Mouse (Mus musculus): ENCODE measurements around the gene Thsd7a.
A peak's percentile ranks its signal among the peaks of the same experiment; 100 is the strongest.

Gene Thsd7a

DNA sequence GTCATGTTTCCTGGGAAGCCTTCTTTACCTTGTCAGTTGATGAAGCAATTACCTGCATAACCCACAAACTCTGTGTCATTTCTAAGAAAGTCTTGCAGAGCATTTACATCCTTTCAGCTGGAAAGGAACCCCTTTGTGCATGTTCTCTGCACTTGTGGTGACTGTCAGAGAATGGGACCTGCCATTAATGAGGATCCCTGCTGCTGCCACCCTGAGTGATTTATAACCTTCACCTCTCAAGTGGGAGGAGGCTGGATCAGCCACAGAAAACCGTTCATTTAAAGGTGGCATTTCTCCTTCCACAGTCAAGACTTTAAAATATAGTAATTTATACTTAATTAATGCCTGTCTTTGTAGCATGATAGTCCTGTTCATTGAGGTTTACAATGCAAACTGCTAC lies 99.6 kb downstream of the Thsd7a start:
- DNase-seq = no peak

DNA sequence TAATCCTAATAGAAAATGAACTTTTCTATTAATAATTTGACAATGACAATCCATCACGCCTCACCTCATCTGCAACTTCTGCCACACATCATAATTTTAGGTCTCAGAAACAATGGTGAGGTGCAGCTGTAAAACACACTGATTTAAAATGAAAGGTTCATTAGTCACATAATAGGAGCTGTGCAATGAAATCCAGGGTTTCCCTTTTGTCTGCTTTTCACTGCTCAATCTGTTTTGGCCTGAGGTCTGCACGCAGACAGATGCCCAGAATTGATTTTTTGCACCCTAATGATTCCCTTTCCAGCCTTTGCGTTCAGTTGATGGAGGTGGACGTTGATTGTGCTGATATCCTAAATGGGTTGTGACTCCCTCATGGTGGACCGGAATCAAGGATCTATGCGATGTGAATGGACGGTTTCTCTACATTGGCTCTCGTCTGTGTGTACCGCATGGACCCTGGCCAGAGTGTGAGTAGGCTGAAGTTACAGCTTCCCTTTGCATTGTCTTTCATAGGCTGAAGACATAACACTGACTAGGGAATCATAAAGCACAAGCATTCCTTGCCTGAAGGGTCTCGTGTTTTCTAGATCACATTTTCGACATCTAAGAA lies 120.5 kb downstream of the Thsd7a start:
- DNase-seq = no peak

DNA sequence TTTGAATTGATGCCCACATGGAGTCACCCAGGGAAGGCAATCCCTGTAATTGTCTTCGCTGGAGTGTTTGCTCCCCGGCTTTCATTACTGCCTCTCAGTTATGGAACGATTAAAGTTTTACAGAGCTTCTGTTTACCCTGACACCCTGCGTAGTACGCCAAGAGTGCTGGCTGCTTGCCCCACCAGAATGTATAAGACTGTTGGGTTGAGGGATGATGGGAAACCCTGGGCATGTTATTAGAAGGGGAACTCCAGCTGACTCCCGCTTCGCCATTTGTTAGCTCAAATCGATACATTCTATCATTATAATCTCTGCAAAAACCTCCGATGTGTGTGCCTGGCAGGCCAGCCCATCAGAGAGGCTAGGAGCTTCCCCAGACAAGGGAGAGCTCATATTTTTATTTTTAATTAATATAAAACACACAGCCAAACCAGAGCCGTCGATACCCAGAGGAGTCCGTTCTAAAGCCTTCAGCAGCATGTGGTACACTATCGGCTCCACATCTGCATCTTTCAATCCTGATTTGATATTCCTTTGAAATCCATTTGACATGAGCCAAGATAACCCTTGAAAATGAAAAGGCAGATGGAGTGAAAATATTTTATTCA lies 142.5 kb downstream of the Thsd7a start:
- DNase-seq = no peak

DNA sequence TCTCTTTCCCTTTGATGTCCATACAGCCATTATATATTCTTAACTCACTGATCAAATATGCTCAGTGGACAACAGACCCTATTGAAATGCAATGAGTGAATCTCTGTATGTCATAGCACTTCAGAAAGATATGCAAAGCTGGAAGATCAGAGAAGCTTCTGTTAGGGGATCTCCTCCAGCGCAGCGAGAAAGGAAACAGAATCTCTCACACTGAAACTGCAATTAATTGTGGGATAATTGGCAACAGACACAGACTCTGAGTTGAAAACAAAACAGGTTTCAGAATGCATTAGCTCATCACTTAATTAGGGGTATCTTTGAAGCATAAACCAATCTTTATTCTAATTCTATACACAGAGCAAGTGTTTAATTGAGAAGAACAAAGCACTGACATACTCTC lies 146.3 kb downstream of the Thsd7a start:
- no peak for DNase-seq

DNA sequence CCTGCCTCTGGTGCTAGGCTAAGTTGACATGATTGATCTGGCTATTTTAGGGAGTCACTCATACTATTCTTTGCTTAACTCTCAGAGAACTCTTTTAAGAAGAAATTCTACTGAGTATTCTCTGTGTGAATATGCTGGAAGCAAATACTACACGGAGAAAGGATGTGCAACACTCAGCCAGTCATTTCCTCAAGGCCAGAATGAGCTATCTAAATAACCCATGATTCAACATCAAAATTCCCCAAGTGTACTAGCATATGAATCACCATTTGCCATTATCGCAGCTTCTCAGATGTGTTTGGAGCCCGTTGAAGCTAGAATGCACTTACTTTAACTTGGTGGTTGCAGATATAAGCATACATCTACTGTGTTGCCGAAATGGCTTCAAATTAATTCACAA lies 147.0 kb downstream of the Thsd7a start:
- DNase-seq = no peak

DNA sequence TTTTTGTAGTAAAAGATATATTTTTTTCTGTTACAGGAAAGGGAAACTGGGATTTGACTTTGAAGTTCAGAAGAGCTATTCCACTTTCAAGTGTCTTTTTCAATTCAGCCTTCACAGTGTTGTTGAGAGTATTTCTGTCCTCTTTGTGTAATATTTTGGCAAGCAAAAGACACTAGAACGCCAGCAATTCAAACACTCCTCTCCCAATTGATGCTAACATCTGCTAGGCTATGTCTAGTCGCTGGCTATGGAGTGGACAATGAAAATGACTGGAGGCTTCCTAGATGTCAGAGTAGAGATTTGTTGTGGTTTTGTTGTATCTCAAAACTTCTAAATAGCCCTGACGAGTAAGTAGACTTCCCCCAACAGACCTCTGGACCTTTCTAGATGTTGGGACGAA lies 164.8 kb downstream of the Thsd7a start:
- no peak for DNase-seq

DNA sequence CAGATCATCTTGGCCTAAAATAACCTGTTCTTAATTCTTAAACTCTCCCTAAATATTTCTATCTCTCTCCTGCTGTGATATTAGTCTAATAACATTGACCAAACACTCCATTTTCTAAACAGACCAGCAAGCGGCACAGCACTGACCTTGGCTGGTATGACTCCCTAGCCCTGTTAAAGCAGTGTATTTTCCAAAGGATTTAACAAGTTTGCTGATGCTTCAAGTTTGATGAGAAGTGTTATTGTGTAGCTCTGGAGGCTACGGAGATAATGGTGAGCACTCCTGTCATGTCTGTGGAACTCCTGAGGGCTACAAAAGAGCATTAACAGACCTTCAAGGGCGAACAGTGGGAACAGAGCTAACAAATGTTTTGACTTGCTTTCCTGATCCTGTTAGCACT lies 168.1 kb downstream of the Thsd7a start:
- DNase-seq = no peak

DNA sequence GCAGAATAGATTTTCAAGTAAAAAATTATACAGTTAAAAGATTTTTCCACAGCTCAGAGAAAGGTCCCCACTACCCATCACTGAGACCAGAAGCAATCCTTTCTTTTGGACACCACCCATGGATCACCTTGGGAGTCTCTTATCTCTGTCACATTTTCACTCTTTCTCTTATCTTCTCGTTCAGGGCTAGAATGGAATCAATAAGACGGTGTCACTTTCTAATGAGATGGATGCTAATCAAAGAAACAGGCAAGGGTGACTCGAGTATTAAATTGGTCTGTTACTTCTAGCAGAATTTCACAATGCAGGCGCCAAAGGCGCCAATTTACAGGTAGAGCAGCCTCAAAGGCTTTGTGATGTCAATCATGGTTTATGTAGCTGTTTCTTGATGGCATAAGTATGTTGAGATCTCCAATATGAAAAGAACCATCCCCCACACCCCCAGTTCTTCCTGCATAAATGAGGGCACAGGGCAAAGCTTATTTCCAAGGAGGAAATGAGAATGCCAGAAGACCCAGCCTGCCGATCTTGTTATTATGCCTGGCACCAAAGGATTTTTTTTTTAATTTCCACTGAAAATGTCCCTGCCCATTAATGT lies 173.5 kb downstream of the Thsd7a start:
- DNase-seq = no peak

DNA sequence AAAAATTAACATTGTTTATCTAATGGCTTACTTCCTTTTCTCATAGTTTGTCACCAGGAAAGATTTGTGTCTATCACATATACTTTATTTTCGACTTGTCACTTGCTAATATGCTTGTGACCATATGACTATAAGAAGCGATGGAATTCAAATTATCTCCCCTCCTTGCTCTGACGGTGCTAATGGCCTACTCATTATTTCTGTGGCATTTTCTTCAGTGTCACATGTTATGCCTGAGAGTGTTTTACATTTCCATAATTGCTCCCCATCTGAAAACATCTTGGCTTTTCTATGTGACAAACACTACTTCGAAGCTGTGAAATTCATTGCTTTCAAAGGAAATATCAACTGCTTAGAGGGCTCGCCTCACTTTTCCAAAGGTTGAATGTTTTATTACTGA lies 177.0 kb downstream of the Thsd7a start:
- no peak for DNase-seq

DNA sequence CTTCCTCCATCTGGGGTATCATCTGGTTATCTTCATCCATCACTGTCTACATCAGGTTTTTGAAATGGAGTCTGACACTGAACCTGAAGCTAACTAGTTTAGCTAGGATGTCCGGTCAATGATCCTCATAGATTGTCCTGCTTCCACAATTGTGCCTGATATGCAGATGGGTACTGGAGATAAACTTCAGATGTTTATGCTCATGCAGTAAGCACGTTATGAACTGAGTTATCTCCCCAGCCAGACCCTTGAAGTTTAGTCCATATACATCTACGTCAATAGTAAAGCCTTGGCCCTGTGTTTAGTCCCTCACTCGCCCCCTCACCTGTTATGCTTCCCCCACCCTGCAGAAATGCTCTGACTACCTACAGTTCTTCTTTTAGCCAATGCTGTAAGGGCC lies 184.1 kb downstream of the Thsd7a start:
- DNase-seq = no peak

DNA sequence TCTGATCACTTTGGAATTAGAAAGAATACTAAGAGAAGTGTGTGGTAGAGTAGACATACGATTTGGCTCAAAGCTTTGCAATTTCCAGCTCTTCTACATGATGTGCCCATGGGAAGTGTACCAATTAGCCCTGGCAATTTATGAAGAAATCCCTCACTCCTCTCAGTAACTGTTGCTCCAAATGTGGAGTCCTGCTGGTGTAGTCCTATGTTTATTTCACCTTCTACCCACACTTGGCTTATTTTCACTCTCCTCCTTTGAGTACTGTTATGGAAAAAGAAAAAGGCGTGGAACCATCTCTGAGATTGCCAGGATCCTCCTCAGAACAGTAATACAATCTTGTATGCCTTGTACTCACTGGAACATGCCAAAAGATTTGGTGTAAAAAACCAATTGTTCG lies 186.9 kb downstream of the Thsd7a start:
- no peak for DNase-seq

DNA sequence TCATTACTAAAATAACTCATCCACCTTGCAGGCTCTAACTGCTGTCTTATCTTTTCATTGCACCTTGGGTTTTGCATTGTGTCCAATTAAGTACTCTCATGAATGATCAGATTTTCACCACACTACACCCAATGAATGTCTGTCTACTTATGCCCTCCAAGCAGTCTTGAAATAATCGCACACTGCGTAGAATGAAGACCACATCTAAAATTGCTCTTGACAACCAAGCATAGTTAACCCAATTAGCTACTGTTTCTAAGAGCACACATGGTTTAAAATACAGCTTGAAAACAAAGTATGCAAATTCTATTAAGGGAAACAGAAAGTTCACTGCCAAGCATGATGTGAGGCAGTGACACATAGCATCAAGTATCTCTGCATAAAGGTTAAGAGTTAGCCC lies 188.7 kb downstream of the Thsd7a start:
- no peak for DNase-seq

DNA sequence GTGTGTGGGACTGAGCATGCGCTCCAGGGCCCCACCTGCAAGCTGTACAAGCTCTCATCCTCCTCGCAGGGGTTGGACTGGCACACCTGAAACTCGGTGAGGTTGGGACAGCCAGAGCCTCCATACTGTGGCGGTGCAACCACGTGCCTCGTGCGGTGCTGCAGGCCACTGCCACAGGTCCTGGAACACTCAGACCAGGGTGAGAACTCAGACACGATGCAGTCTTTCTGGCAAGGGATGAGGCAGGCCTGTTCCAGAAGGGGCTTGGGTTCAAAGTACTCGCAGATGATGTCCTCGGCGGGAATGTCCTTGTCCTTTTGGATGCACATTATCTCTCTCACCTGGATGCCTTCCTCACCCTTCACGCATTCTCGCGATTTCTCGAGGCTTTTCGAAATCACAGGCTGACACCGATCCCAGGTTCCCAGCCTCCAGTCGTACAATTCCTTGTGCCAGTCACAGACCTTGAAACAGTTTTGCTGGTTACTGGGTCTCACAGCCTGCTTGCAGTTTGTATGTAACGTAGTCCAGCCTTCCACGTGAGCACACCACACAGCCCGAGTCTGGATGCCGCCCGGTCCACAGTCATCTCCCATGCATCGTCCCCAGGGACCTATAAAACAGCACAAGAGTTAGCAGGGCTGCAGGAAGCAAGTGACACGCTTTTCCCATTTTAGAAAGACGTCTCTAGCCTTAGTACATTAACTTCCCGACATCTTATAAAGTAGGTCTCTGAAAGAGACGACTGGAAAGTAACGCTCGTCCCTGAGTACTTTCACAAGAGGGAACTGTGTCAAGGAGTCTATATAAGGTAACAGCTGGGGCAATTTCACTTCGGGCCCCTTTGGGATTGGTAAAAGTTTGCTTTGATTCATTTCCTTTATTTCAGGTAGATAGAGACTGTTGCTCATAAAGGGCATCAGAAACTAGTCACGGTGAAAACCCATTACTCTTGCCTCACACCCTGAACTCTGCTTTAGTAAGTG lies 193.8 kb downstream of the Thsd7a start:
- DNase-seq = no peak

DNA sequence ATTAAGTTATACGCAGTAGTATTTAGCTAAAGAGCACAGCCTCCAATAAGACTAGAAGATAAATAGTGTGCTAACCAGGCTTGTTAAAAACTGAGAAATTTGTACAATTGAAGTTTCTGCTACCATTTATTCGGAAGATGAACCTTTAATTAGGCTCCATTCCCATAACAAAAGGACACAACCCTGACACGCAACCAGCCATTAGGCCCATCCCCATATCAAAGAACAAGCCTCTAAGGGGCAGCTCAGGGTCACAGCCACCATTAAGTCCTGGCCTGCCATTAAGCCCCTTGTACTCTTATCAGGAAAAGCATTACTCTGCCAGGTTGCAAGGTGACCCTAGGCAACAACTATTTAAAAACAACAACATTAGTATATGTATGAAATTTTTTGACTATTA lies 198.0 kb downstream of the Thsd7a start:
- no peak for DNase-seq

DNA sequence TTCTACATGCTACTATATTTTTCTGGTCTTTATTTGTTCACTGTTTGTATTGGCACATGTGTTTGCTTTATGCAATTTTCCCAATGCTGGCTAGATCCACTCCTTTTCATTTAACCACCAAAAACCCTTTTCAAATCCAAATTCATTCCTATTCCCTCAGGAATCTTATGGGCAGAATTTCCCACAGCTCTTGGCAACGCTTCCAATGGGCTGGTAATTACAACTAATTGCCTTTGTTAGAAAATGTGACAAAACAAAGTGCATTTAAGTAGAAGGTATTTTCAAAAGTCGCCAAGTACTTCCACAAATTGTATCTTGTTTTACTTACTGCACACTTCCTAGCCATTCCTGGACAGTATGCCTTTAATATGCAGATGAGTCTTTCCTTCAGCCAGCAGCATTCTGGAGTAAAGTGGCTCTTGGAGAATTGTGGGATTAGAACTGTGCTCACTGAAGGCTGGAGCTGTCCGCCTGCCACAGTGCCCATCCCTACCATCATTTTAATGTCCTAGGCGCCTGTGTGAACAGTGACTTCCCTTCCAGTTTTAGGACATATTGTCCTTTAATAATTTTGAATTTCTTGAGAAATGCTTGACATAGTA lies 199.1 kb downstream of the Thsd7a start:
- DNase-seq = peak; percentile 37 to 50

DNA sequence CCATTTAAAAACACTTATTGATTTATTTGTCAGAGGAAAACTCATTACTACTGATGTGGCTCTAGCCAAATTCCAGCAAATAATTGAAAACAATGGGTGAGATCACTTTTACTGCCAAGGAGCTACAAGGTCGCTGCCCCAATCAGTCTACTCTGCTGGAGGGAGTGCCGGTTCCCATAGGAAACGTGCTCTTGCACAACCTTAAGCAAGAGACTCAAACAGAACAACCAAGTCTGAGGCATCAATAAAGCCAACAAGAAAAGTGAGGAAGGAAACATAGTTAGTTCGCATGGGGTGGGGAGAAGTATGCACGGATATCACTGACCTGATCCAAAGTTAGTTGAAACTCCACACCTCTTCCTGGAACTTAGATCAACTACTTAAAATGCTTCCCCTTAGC lies 205.1 kb downstream of the Thsd7a start:
- no peak for DNase-seq

DNA sequence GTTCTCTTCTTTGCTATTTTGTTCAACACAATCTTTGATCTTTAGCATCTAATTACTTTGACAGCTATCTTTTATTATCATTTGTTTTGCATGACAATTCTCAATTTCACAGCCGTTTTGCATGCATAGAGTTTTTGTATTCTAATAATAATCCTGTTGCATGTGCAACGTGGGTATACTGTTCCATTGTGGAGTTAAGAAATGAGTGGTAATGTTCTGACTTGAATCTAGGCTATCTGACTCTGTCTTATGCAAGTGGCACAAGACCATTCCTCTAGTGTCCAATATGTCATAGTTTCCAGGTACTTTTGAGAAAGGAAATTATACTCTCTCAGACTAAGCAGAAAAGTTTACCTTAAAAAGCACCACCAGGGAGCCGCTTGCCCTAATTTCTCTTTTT lies 206.7 kb downstream of the Thsd7a start:
- DNase-seq = no peak

DNA sequence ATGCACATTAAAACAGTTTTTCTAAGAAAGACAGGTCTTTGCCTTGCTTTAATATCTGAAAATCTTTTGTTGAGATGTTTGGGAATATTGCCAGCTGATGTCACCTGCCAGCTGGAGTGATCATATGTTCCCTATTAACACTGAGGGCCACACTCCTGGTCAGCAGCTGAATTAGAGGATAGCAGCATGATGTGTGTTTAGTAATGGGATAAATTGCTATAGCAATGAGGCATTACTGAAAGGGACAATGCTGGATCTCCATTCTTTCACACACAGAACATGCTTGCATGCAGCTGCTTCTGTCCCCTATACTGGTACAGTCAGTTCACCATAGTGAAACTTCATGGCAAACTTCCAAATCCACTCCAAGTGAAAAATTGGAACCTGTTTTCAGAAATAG lies 230.1 kb downstream of the Thsd7a start:
- peak; percentile 39 to 45 for DNase-seq

DNA sequence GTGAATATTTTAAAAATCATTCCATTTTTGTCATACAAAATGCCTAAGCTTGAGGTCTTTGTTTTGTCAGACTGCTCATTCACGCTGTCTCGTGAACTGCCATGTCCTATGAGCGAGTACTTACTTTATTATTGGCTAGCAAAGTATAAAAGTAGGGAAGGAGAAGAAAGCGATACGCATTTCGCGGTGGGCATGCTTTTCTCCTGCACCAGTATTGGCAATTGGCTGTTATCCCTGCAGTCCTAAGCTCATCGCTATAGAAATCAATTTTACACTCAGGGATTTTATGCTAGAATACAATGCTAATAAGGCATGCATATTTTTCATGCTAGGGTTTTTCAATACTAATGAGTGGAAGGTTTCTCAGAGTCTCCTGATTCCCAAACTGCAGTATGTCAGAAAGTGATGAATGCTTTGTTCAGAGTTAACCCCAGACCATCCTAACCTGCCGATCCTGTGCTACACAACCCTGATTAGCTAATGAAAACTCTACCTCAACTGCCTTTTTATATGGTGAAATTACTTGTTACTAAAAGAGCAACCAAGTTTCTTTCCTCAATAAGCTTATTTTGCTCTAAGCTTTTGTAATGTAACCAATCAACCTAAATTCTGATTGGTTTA lies 230.8 kb downstream of the Thsd7a start:
- DNase-seq = no peak

DNA sequence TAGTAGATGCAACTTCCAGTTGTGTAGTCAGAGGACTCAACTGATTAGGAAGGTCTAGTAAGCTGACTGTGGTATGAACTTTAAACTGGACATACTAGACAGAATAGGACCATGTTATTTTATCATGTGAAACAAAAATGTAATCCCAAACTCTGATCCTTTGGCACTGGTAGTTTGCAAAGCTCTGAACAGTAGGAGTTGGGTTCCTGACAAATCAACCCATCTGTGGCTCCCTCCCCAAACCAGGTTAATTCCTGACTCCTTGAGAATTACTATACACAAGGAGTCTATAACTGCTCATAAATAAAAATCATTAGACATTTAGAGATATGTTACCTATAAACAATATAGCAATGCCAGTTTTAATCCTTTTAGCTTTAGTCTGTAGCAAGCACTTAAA lies 231.5 kb downstream of the Thsd7a start:
- peak; percentile 8 to 57 for DNase-seq

DNA sequence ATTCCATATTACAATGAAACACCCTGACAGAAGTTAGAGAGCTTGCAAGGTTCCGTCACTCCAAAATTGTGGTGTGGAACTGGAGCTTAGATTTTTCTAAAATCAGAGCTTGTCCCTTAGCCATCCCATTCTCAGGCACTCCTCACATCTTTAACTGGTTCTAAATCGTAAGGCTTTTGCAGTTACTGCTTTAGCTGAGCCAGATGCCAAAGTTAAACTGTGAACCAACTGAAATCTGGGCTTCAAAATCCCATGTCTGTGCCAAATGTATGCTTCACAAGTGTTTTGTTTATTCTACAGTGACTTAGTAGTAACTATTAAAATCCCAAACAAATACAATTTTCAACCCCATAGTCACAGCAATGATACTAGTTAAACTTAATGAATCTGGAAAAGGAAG lies 242.3 kb downstream of the Thsd7a start:
- no peak for DNase-seq

DNA sequence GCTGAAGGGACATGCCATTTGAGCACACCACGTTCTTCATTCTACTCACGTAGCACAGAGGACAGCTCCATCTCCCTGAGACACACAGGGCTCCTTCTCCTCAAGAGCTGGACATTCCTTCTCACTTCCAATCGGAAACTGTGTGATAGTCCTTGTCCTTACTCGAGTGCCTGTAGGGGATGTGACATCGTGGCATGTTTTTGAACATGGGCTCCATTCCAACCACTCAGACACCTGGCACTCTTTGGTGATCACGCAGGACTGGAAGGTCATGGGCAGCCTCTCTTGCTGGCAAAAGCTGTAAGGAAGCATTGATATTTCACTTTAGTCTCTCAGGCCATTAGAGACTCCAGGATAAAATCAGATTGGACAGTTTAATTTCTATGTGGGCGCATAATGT lies 245.3 kb downstream of the Thsd7a start:
- DNase-seq = peak; percentile 48 to 66

DNA sequence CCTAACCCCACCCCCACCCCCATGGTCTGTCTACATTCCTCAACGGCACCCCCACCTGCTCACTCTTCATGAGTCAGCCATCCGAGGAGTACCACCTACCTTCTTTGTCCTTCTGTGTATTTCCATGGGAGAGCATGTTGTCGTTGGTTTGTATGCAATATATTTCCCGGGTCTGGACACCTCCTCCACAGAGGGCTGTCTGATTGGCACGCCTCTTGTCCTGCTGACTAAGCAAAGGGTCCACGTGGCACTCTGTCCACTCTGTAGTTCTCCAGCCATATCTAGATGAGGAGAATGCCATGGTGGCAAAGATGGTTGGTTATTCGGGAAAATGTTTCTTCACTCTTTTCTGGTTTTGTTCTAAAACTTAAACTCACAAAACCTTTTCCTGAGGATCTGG lies 248.3 kb downstream of the Thsd7a start:
- no peak for DNase-seq

Measured in cerebellum, postnatal 14 days (tissue).